Mouse (Mus musculus): ENCODE results near the gene Stk40. TPM values are rescaled to one million over a fixed set of nuclear protein-coding genes. Genes with fewer than 3 reads are reported as not detected.

Gene Stk40
- polyA plus RNA-seq (2012; rRNA removed; ENCODE audit: low replicate concordance) = 50.9 and 51.7 TPM in 2 replicates

GRCm38 (mm10) chr4:126103590-126104068 is at the start of gene Stk40:
Gene Stk40, plus strand, starts transcription at chr4:126103957.

GRCm38 (mm10) chr4:126058134-126058996 is 45.4 kb upstream of the Stk40 start, which contains the start of gene Oscp1:
Gene Oscp1, plus strand, starts transcription at chr4:126058565.

GRCm38 (mm10) chr4:126096464-126097111 is 7.2 kb upstream of the Stk40 start, which contains the start of gene Lsm10:
Gene Lsm10, plus strand, starts transcription at chr4:126096623.

GRCm38 (mm10) chr4:126147533-126148160 is 43.9 kb downstream of the Stk40 start, which contains the start of gene Eva1b:
Gene Eva1b, plus strand, starts transcription at chr4:126147744.

GRCm38 (mm10) chr4:126163067-126163659 is 59.4 kb downstream of the Stk40 start, which contains the start of gene Sh3d21:
Gene Sh3d21, minus strand, starts transcription at chr4:126163491.

Other genes with a start within 250 kb of the Stk40 start
- gene Csf3r, start 79.4 kb upstream of the Stk40 start, polyA plus RNA-seq (2012; rRNA removed; ENCODE audit: low replicate concordance) = 8.3 and 11.9 TPM in 2 replicates
- 38.3 and 132 TPM in 2 replicates for gene Mrps15, start 57.0 kb upstream of the Stk40 start, polyA plus RNA-seq (2012; rRNA removed; ENCODE audit: low replicate concordance)
- 2.7 and 3.5 TPM in 2 replicates for gene Oscp1, start 45.4 kb upstream of the Stk40 start, polyA plus RNA-seq (2012; rRNA removed; ENCODE audit: low replicate concordance)
- 47.2 and 68.1 TPM in 2 replicates for gene Lsm10, start 7.3 kb upstream of the Stk40 start, polyA plus RNA-seq (2012; rRNA removed; ENCODE audit: low replicate concordance)
- 52.3 and 163 TPM in 2 replicates for gene Eva1b, start 43.8 kb downstream of the Stk40 start, polyA plus RNA-seq (2012; rRNA removed; ENCODE audit: low replicate concordance)
- 2.3 and 2.7 TPM in 2 replicates for gene Sh3d21, start 59.5 kb downstream of the Stk40 start, polyA plus RNA-seq (2012; rRNA removed; ENCODE audit: low replicate concordance)
- gene Thrap3, start 98.8 kb downstream of the Stk40 start, polyA plus RNA-seq (2012; rRNA removed; ENCODE audit: low replicate concordance) = 46.0 and 64.3 TPM in 2 replicates
- gene Map7d1, start 152.4 kb downstream of the Stk40 start, polyA plus RNA-seq (2012; rRNA removed; ENCODE audit: low replicate concordance) = 80.6 and 109 TPM in 2 replicates
- gene Trappc3, start 158.4 kb downstream of the Stk40 start, polyA plus RNA-seq (2012; rRNA removed; ENCODE audit: low replicate concordance) = 33.2 and 49.2 TPM in 2 replicates
- 0.36 and 0.53 TPM in 2 replicates for gene Col8a2, start 182.8 kb downstream of the Stk40 start, polyA plus RNA-seq (2012; rRNA removed; ENCODE audit: low replicate concordance)
- gene Adprhl2, start 217.7 kb downstream of the Stk40 start, polyA plus RNA-seq (2012; rRNA removed; ENCODE audit: low replicate concordance) = 32.6 and 55.9 TPM in 2 replicates
- gene Tekt2, start 221.7 kb downstream of the Stk40 start, polyA plus RNA-seq (2012; rRNA removed; ENCODE audit: low replicate concordance) = 1.5 and 2.1 TPM in 2 replicates

Measured in mammary gland, adult 2 months (tissue).